Mouse (Mus musculus): ENCODE data around the gene 4930469K13Rik. TPM values are rescaled to one million over a fixed set of nuclear protein-coding genes. Genes with fewer than 3 reads are reported as not detected.

4930469K13Rik gene
- polyA plus RNA-seq, 1 experiment from 2014 or later: not detected

DNA sequence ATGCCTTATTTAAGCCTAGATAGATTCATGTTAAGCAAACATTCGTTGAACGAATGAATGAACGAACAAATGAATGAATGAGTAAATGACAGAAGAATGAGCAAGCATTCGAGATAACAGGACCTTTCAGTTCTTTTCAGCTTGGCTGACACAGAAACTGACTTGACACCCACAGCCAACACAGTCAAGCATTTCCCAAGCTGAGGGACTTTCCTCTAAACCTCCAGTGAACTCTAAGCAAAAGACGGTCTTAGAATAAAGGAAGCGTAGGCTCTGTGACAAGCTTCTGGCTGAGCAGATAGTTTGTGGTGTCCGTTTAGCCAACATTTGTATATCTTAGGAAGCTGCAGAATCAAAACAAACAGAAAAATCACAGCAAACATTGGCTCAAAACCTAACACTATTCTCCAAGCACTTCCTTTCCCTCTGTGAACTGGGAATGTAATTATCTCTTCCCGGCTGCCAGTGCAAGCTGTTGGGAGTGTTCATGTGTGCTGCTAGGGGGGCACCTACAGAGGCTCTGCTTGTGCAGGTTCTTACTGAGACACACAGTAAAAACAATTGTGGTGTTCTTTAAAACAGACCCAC, 12.1 kb downstream of the 4930469K13Rik start:
- Histone ChIP-seq H3K4me1 (ENCODE audit: insufficient read depth, low read depth, low read length) (no peaks in the 10 kb centered on the region), H3K9me3 (ENCODE audit: low read length) (no peaks in the 10 kb centered on the region), H3K27me3 (replicated peaks; ENCODE audit: insufficient read depth, low read length) (no peaks in the 10 kb centered on the region), H3K4me2 (replicated peaks; ENCODE audit: low read depth, low read length) (no peak overlapping the region), H3K4me3 (ENCODE audit: low read depth, low read length) (no peak overlapping the region), H3K36me3 (ENCODE audit: insufficient read depth, low read length) (no peaks in the 10 kb centered on the region), H3K27ac (ENCODE audit: low read length) (no peak overlapping the region), H3K9ac (replicated peaks; ENCODE audit: low read depth) (no peak overlapping the region)
- no peak for TF ChIP-seq CTCF (IDR thresholded peaks at IDR 0.05)
- no peak for TF ChIP-seq EP300 (IDR thresholded peaks at IDR 0.05)
- WGBS: 51% methylated on average over 8 of the region's 8 CpGs
- DNase-seq (ENCODE audit: low spot score) (no peak), ATAC-seq (no peak)

DNA sequence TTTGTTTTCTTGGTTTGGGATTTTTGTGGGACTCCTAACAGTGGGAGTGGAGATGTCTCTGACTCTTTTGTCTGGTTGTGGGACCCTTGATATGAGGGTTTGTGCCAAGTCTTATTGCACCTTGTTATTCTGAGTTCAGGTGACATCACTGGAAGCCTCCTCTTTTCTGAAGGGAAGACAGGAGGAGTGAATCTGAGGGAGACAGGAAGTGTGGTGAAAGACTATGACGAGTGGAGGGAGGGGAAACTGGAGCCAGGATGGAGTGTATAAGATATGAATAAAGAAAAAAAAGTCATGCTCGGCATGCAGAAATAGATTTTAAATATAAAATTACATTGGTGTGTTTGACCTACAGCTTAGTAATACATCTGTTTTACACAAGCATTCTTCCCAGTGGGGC, 13.7 kb downstream of the 4930469K13Rik start:
- H3K4me1 ChIP-seq (ENCODE audit: insufficient read depth, low read depth, low read length): no peaks in the 10 kb centered on the region
- H3K36me3 ChIP-seq (ENCODE audit: insufficient read depth, low read length): no peaks in the 10 kb centered on the region
- H3K9me3 ChIP-seq (ENCODE audit: low read length): no peaks in the 10 kb centered on the region
- H3K4me3 ChIP-seq (ENCODE audit: low read depth, low read length): no peak overlapping the region
- H3K27ac ChIP-seq (ENCODE audit: low read length): no peak overlapping the region
- ATAC-seq (no peak), DNase-seq (ENCODE audit: low spot score) (no peak)
- no peak overlapping the region for H3K9ac ChIP-seq (replicated peaks; ENCODE audit: low read depth)
- no peaks in the 10 kb centered on the region for H3K27me3 ChIP-seq (replicated peaks; ENCODE audit: insufficient read depth, low read length)
- TF ChIP-seq CTCF (IDR thresholded peaks at IDR 0.05) (no peak), EP300 (IDR thresholded peaks at IDR 0.05) (no peak)
- WGBS: 37% methylated on average over 2 of the region's 2 CpGs
- H3K4me2 ChIP-seq (replicated peaks; ENCODE audit: low read depth, low read length): no peak overlapping the region

DNA sequence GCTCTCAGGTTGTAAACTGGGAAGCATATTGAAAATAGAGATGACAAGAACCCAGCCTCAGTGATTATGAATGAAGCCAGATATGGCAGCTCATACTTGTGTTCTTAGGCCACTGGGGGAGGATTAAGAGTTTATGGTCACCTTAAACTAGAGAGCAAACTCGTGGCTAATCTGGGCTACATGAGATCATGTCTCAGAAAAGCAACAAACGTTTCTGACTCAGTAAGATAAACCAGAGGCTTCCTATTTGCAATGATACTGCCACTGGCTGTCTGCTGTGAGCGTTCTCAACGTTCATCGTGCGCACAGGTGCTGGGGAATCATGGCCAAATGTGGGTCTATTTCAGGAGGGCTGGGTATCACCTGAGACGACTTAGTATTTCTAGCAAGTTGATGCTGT, 14.6 kb downstream of the 4930469K13Rik start:
- DNase-seq (ENCODE audit: low spot score) (no peak), ATAC-seq (no peak)
- Histone ChIP-seq H3K9ac (replicated peaks; ENCODE audit: low read depth) (no peak overlapping the region), H3K4me1 (ENCODE audit: insufficient read depth, low read depth, low read length) (no peaks in the 10 kb centered on the region), H3K27ac (ENCODE audit: low read length) (no peak overlapping the region), H3K9me3 (ENCODE audit: low read length) (no peaks in the 10 kb centered on the region), H3K4me3 (ENCODE audit: low read depth, low read length) (no peak overlapping the region), H3K36me3 (ENCODE audit: insufficient read depth, low read length) (no peaks in the 10 kb centered on the region), H3K27me3 (replicated peaks; ENCODE audit: insufficient read depth, low read length) (no peaks in the 10 kb centered on the region), H3K4me2 (replicated peaks; ENCODE audit: low read depth, low read length) (no peak overlapping the region)
- TF ChIP-seq EP300 (IDR thresholded peaks at IDR 0.05) (no peak), CTCF (IDR thresholded peaks at IDR 0.05) (no peak)
- WGBS: 64% methylated on average over 7 of the region's 7 CpGs

DNA sequence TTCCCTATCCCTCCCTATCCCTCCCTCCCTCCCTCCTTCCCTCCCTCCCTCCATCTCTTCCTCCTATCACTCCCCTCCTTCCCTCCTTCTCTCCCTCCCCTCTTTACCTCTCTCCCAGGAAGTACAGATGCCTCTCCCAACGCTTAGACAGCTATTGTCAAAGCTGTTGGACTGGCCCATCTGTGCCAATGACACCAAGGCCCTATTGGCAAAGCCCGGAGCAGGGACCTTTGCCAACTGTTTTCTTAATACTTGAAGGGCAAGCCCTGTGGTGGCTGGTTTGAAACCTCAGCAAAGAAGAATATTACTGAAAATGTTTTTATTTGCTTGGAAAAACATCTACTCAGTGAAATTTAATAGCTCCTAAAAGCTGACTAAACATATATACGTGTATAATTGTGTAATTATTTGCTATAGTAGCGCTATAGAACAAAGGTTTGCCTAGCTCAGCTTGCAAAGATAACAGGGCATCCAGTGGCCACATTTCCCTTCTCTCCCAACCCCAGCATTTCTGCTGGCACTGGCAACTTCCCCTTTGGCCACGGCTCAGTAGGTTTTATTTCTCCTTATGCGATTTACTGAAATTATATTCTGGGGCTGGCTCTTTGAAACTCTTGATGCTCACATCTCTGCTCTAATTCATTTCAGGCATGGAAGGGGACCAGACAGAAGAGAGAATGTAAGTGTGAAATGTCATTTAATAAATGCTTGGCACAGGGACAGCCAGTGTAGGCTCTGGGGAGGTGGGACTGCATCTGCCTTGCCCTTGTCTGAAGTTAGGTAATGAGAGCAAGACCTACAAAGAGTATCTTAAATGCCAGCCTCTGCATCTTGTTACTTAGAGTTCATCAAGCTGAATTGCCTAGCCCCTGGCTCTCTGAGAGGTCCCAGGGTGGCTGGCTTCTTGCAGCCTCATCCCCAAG, 18.6 kb downstream of the 4930469K13Rik start:
- Histone ChIP-seq H3K4me3 (ENCODE audit: low read depth, low read length) (no peak overlapping the region), H3K27me3 (replicated peaks; ENCODE audit: insufficient read depth, low read length) (no peaks in the 10 kb centered on the region), H3K4me1 (ENCODE audit: insufficient read depth, low read depth, low read length) (no peaks in the 10 kb centered on the region), H3K9me3 (ENCODE audit: low read length) (no peaks in the 10 kb centered on the region), H3K4me2 (replicated peaks; ENCODE audit: low read depth, low read length) (no peak overlapping the region), H3K36me3 (ENCODE audit: insufficient read depth, low read length) (no peaks in the 10 kb centered on the region), H3K9ac (replicated peaks; ENCODE audit: low read depth) (no peak overlapping the region), H3K27ac (ENCODE audit: low read length) (no peak overlapping the region)
- ATAC-seq: no peak
- no peak for DNase-seq (ENCODE audit: low spot score)
- TF ChIP-seq CTCF (IDR thresholded peaks at IDR 0.05) (no peak), EP300 (IDR thresholded peaks at IDR 0.05) (no peak)
- 52% methylated on average over 6 of the region's 6 CpGs for WGBS

DNA sequence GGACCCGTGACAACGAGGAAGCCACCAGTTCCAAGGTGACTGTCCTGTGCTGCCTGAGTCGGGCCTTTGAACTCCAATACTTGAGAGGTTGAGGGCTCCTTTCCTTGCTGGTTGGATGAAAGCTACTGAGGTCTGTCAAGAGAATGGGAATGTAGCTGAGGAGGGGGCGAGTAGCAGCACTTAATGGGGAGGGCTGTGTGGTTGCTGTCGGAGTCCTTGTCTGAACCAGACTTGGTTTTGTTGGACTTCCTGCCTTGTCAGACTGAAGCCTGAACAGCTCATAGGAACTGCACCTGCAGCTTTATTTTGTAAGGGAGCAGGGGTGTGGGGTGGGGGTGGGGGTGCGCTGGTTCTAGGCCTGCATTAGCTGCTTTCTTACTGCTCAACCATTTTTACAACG, 19.8 kb downstream of the 4930469K13Rik start:
- Histone ChIP-seq H3K9me3 (ENCODE audit: low read length) (no peaks in the 10 kb centered on the region), H3K4me1 (ENCODE audit: insufficient read depth, low read depth, low read length) (no peaks in the 10 kb centered on the region), H3K9ac (replicated peaks; ENCODE audit: low read depth) (no peak overlapping the region), H3K4me2 (replicated peaks; ENCODE audit: low read depth, low read length) (no peak overlapping the region), H3K36me3 (ENCODE audit: insufficient read depth, low read length) (no peaks in the 10 kb centered on the region), H3K27me3 (replicated peaks; ENCODE audit: insufficient read depth, low read length) (no peaks in the 10 kb centered on the region), H3K27ac (ENCODE audit: low read length) (no peak overlapping the region), H3K4me3 (ENCODE audit: low read depth, low read length) (no peak overlapping the region)
- WGBS: 73% methylated on average over 7 of the region's 7 CpGs
- DNase-seq (ENCODE audit: low spot score): no peak
- ATAC-seq: no peak
- TF ChIP-seq EP300 (IDR thresholded peaks at IDR 0.05): no peak
- no peak for TF ChIP-seq CTCF (IDR thresholded peaks at IDR 0.05)

DNA sequence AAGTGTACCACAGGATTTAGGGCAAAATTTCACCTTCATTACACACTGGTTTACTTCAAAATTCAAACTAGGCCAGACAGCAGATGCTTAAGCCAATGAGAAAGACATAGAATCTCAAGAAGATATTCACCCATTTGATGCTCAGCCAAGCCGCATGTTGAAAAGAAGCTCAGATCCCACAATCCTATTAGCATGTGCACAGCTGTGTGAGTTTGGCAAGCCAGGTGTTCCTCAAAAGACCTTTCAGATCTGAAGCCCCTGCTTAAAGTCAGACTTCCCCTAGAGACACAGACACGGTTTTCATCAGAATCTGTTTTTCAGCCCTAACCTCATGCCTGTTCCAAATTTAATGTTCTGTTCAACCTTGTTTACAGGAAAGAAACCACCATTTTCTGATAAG, 20.5 kb downstream of the 4930469K13Rik start:
- Histone ChIP-seq H3K36me3 (ENCODE audit: insufficient read depth, low read length) (no peaks in the 10 kb centered on the region), H3K27ac (ENCODE audit: low read length) (no peak overlapping the region), H3K4me1 (ENCODE audit: insufficient read depth, low read depth, low read length) (no peaks in the 10 kb centered on the region), H3K27me3 (replicated peaks; ENCODE audit: insufficient read depth, low read length) (no peaks in the 10 kb centered on the region), H3K9ac (replicated peaks; ENCODE audit: low read depth) (no peak overlapping the region), H3K4me3 (ENCODE audit: low read depth, low read length) (no peak overlapping the region), H3K4me2 (replicated peaks; ENCODE audit: low read depth, low read length) (no peak overlapping the region), H3K9me3 (ENCODE audit: low read length) (no peaks in the 10 kb centered on the region)
- DNase-seq (ENCODE audit: low spot score) (no peak), ATAC-seq (no peak)
- WGBS: 61% methylated on average over 2 of the region's 2 CpGs
- TF ChIP-seq CTCF (IDR thresholded peaks at IDR 0.05): no peak
